Mouse (Mus musculus): ENCODE data around the gene Tjp2.

DNA sequence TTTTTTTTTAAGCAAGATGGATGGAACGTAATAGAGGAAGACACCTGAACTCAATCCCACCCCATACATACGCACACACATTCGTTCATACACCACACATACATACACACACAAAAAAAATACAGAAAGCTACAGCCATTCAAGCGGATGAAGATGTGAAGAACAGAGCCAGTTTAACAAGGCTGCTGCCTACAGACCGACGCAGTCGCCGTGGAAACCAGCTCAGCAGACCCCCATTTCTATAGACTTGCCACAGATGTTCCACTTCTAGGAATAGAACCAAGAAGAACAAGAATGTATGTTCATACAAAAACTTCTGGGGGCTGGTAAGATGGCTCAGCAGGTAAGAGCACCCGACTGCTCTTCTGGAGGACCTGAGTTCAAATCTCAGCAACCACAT, 8.1 kb downstream of the Tjp2 start:
- TF ChIP-seq CTCF (IDR thresholded peaks at IDR 0.05; ENCODE audit: borderline replicate concordance, extremely low read depth, insufficient read depth, insufficient read length) (no peak), POLR2A (IDR thresholded peaks at IDR 0.05; ENCODE audit: borderline replicate concordance, extremely low read depth, insufficient read depth, insufficient read length, poor library complexity, severe bottlenecking) (no peak)
